Comparison of ENCODE assay signal across 11 mouse cellular contexts in genomic region chr7:139063406-139063805, GRCm38 (mm10). TPM values are rescaled to one million over a fixed set of nuclear protein-coding genes. Genes with fewer than 3 reads are reported as not detected.
DNase-seq lines count a peak whose midpoint lies in the region; ATAC-seq and TF ChIP-seq lines count a peak whose summit lies in the region.
"Had no signal": no experiment of that assay in that cellular context is flagged by ENCODE, and none has a peak within 500 bp of the region (broad histone marks: within the 10 kb centered on the region; RNA-seq: fewer than 3 reads in every experiment).

No protein-coding gene starts in this region.

- no peak for ATAC-seq in forebrain, embryonic 16.5 days
- ATAC-seq: midbrain, embryonic 16.5 days had no signal

- TF ChIP-seq POLR2A in ES-Bruce4 (IDR thresholded peaks at IDR 0.05; ENCODE audit: insufficient read depth, low read length), result no peak

- no peaks in the 10 kb centered on the region for H3K9me3 ChIP-seq in ES-Bruce4 (replicated peaks; ENCODE audit: control insufficient read depth, insufficient read depth, low read length, poor library complexity, severe bottlenecking)
- no peaks in the 10 kb centered on the region for H3K9me3 ChIP-seq in forebrain, embryonic 16.5 days (ENCODE audit: control insufficient read depth, low read length)
- H3K9me3 ChIP-seq: limb, embryonic 12.5 days had no signal

- no peaks in the 10 kb centered on the region for H3K36me3 ChIP-seq in ES-Bruce4 (ENCODE audit: control insufficient read depth, insufficient read depth, low read length, poor library complexity, severe bottlenecking)
- H3K36me3 ChIP-seq in forebrain, embryonic 16.5 days (ENCODE audit: control insufficient read depth, insufficient read depth), result no peaks in the 10 kb centered on the region
- H3K36me3 ChIP-seq: limb, embryonic 12.5 days had no signal

- H3K4me3 ChIP-seq in ES-Bruce4 (ENCODE audit: low read depth, low read length), result no peak overlapping the region
- H3K4me3 ChIP-seq in forebrain, embryonic 16.5 days (replicated peaks; ENCODE audit: low read length), result no peak overlapping the region
- H3K4me3 ChIP-seq: limb, embryonic 12.5 days had no signal

- H3K27me3 ChIP-seq in ES-Bruce4 (ENCODE audit: control insufficient read depth, insufficient read depth, low read length, poor library complexity, severe bottlenecking), result no peaks in the 10 kb centered on the region
- H3K27me3 ChIP-seq in forebrain, embryonic 16.5 days (replicated peaks; ENCODE audit: control insufficient read depth, insufficient read depth, low read length), result no peaks in the 10 kb centered on the region; the same call in 1 of the 2 replicates

- H3K4me1 ChIP-seq in ES-Bruce4 (ENCODE audit: control insufficient read depth, insufficient read depth, low read length), result no peaks in the 10 kb centered on the region
- H3K4me1 ChIP-seq in forebrain, embryonic 16.5 days (replicated peaks; ENCODE audit: control insufficient read depth, insufficient read depth, low read length), result no peaks in the 10 kb centered on the region
- H3K4me1 ChIP-seq: limb, embryonic 12.5 days had no signal

- no peak overlapping the region for H3K9ac ChIP-seq in ES-Bruce4 (ENCODE audit: low read depth, poor library complexity, severe bottlenecking)
- H3K9ac ChIP-seq in forebrain, embryonic 16.5 days (replicated peaks; ENCODE audit: low read depth, low read length), result no peak overlapping the region
- H3K9ac ChIP-seq: limb, embryonic 12.5 days had no signal

- intact Hi-C loops in left cerebral cortex, postnatal 4 days (cut with DNase I), result no loop called here

- TF ChIP-seq CTCF in ES-Bruce4 (IDR thresholded peaks at IDR 0.05; ENCODE audit: low read depth, low read length), result peak; percentile 84

- no peak overlapping the region for H3K4me2 ChIP-seq in forebrain, embryonic 16.5 days (ENCODE audit: low read length)
- H3K4me2 ChIP-seq: limb, embryonic 12.5 days had no signal

- WGBS in forebrain, embryonic 16.5 days, result 53% methylated on average over 4 of the region's 4 CpGs

- TF ChIP-seq EP300 in ES-Bruce4 (IDR thresholded peaks at IDR 0.05; ENCODE audit: insufficient read depth, low read depth, low read length), result no peak

- H3K27ac ChIP-seq in ES-Bruce4 (ENCODE audit: insufficient read depth, low read length), result no peak overlapping the region
- H3K27ac ChIP-seq in forebrain, embryonic 16.5 days (ENCODE audit: low read length), result no peak overlapping the region
- H3K27ac ChIP-seq: limb, embryonic 12.5 days had no signal

- DNase-seq in cerebellum, postnatal 25 days, result peak; percentile 23 to 58
- DNase-seq in cerebellum, adult 11-12 months, result no peak
- peak; percentile 20 for DNase-seq in left cerebral cortex, postnatal 4 days
- no peak for DNase-seq in left cerebral cortex, adult 8-10 months (ENCODE audit: low spot score in 2 of 2)
- peak; percentile 30 for DNase-seq in embryo, embryonic 11 days
- no peak for DNase-seq in frontal cortex, postnatal 25 days (ENCODE audit: low spot score in 2 of 2)
- DNase-seq: heart, adult 18-20 months had no signal

RNA-seq across cellular contexts. Expression of gene Dpysl4, which starts 22.4 kb away (rescaled TPM):
- total RNA-seq in left cerebral cortex, postnatal 4 days (2021), result 100 to 1,000 TPM; 101 to 108 TPM
- total RNA-seq in left cerebral cortex, adult 8-10 months (2022), result 10 to 100 TPM; 45.5 to 50.1 (median 46.9) TPM
- 1.9 and 2.1 TPM in 2 replicates for polyA plus RNA-seq in ES-Bruce4 (2011; ENCODE audit: insufficient read depth, insufficient read length, low read depth, missing spikeins)
- polyA plus RNA-seq in forebrain, embryonic 16.5 days (2015; fragmentation: Nextera tagmentation; extraction: Ambion mirVana), result 103 and 122 TPM in 2 replicates

Comparison
In these comparisons a context has a peak if more than half of its experiments do, and no peak if none do; other contexts are left out.
1. DNase-seq: peak in cerebellum, postnatal 25 days (2 of 2), left cerebral cortex, postnatal 4 days (single experiment) and embryo, embryonic 11 days (single experiment); none in cerebellum, adult 11-12 months (single experiment), left cerebral cortex, adult 8-10 months (0 of 2) and frontal cortex, postnatal 25 days (0 of 2).